Mouse (Mus musculus) activated CD4-positive, CD25-positive, alpha-beta regulatory T cell, adult 9 weeks (primary cell): ENCODE measurements around the gene Snx5. TPM values are rescaled to one million over a fixed set of nuclear protein-coding genes. Genes with fewer than 3 reads are reported as not detected.

Experiments used
- polyA plus RNA-seq: library from polyadenylated mRNA; unstranded; fragments of 100-300 nt; shearing (Covaris generic); gene quantifications from one replicate; pipeline ENCODE4 v1.2.1, GENCODE M21; 2017

Gene Snx5
- 70.8 TPM for polyA plus RNA-seq

DNA sequence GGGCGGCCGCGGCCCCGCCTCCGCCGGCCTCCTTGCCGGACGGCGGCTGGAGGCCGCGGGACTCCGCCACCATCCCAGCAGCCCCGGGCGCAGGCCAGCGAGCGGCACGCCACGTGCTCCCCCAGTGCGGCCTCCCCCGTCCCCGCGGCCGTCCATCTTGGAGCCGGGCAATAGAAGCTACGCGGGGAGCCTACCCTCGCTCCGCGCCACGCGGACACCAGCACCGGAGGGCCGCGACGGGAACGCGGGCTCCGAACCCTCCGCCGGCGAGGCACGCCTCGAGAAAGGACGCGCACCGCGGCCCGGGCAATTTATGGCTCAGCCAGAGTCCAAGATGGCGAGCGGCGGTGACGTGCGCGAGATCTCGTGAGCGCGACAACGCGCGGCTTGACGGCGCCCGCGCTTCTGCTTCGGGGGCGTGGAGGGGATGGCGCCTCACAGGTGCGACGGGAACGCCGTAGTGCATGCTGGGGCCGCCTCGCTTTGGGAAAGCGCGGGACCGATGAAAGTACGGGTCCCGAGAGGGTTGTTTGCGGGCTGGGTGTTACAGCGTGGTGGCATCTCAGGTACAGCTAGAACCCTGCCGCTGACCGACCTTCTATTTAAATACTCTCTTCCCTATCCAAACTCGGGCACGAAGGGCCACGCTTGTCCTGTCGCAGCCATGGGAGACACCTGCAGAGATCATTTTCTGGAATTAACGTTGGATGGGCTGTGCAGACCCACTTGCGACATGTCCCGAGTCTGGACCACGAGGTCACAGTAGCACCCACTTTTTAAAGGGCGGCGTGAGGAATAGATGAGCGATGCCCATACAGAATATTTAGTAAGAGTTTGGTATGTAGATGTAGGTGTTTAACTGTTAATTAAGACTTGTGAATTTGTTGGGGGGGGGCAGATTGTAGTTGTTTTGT, at the start of gene Snx5, which contains the start of gene Mgme1:
Snx5 (minus strand) TSS at position 400 of the 914 bp plus-strand sequence.
Mgme1 (plus strand) TSS at position 157 of the 914 bp plus-strand sequence.

Other genes with a start within 250 kb of the Snx5 start
- gene Banf2, start 237.8 kb downstream of the Snx5 start, polyA plus RNA-seq = not detected
- 8.7 TPM for gene Mgme1, start 243 bp downstream of the Snx5 start, polyA plus RNA-seq
- not detected for gene Ovol2, start 61.2 kb upstream of the Snx5 start, polyA plus RNA-seq
- gene Kat14, start 98.1 kb upstream of the Snx5 start, polyA plus RNA-seq = 16.1 TPM
- 1.3 TPM for gene Pet117, start 98.1 kb upstream of the Snx5 start, polyA plus RNA-seq